Mouse (Mus musculus) hindbrain, embryonic 16.5 days (tissue): ENCODE data around the gene Tubb3. TPM values are rescaled to one million over a fixed set of nuclear protein-coding genes. Genes with fewer than 3 reads are reported as not detected.

Source experiments
- ATAC-seq: fragments of 200-750 bp; cut with Nextera tagmentation; 2 replicates; pipeline ENCODE4 v1.8.0; 2017; ENCODE audit warnings: moderate TSS enrichment, moderate library complexity
- H3K27ac ChIP-seq: fragments of 300-500 bp; sonication (generic); 2 replicates; pipeline ENCODE4 v1.5.1; 2014; ENCODE audit warnings: low read depth, mild to moderate bottlenecking, control low read depth, low read length, moderate library complexity
- H3K27me3 ChIP-seq: fragments of 300-500 bp; sonication (generic); replicated peaks from 2 replicates; pipeline ENCODE4 v1.6.1; 2014; ENCODE audit warnings: low read length; ENCODE audit not compliant: control insufficient read depth, insufficient read depth
- H3K36me3 ChIP-seq: fragments of 300-500 bp; sonication (generic); 2 replicates; pipeline ENCODE4 v1.6.1; 2014; ENCODE audit warnings: mild to moderate bottlenecking, low read length, moderate library complexity, mixed read lengths; ENCODE audit not compliant: control insufficient read depth, insufficient read depth
- H3K4me1 ChIP-seq: fragments of 300-500 bp; sonication (generic); 2 replicates; pipeline ENCODE4 v1.6.1; 2014; ENCODE audit warnings: low read depth, low read length; ENCODE audit not compliant: control insufficient read depth, insufficient read depth
- H3K4me2 ChIP-seq: fragments of 300-500 bp; sonication (generic); 2 replicates; pipeline ENCODE4 v1.6.1; 2014; ENCODE audit warnings: mild to moderate bottlenecking, low read length, control low read depth, moderate library complexity
- H3K4me3 ChIP-seq: fragments of 300-500 bp; sonication (generic); 2 replicates; pipeline ENCODE4 v1.5.1; 2014; ENCODE audit warnings: mild to moderate bottlenecking, low read length, control low read depth, moderate library complexity
- H3K9ac ChIP-seq: fragments of 300-500 bp; sonication (generic); 2 replicates; pipeline ENCODE4 v1.6.1; 2014; ENCODE audit warnings: low read depth, mild to moderate bottlenecking, control low read depth, low read length, moderate library complexity
- H3K9me3 ChIP-seq: fragments of 300-500 bp; sonication (generic); 2 replicates; pipeline ENCODE4 v1.6.1; 2014; ENCODE audit warnings: mild to moderate bottlenecking, low read length, moderate library complexity; ENCODE audit not compliant: control insufficient read depth
- WGBS: fragments of 180-500 bp; shearing (Covaris S2); extraction: QIAGEN DNeasy Blood & Tissue Kit; methylation state at CpG from one replicate; pipeline ENCODE4 v1.1.7; 2014; 5-methylcytosine and 5-hydroxymethylcytosine counted together
- polyA plus RNA-seq: library from polyadenylated mRNA; unstranded; fragments of >200 nt; fragmentation: Nextera tagmentation; extraction: Ambion mirVana; gene quantifications from 2 replicates; pipeline ENCODE4 v1.2.1, GENCODE M21; 2015

The Tubb3 gene
- polyA plus RNA-seq, 1 experiment from 2014 or later = 1,947 TPM

DNA sequence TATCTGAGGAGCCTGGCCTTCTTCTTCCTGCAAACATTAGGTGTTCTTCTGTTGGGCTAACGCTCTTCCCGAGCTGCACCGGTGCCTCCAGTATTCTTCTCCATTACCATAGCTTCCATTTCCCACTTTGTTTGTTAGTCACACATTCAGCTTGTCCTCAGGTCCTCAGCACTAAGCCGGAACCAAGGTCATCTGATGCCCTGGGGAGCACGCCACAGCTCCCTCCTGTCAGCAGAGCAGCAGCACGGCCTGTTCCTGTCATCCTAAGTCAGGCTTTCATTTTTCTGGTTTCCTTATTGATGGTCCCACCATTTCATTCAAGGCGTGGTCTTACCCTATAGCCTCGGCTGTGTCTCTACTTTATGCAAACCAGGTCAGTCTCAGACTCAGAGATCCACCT lies 23.4 kb upstream of the Tubb3 start:
- Histone ChIP-seq H3K4me3 (no peak overlapping the region), H3K36me3 (peaks cover 74% of the 10 kb centered on the region), H3K9ac (no peak overlapping the region), H3K4me1 (no peaks in the 10 kb centered on the region), H3K27ac (no peak overlapping the region), H3K27me3 (no peaks in the 10 kb centered on the region), H3K9me3 (no peaks in the 10 kb centered on the region), H3K4me2 (no peak overlapping the region)
- ATAC-seq = no peak
- 94% methylated on average over 8 of the region's 8 CpGs for WGBS

DNA sequence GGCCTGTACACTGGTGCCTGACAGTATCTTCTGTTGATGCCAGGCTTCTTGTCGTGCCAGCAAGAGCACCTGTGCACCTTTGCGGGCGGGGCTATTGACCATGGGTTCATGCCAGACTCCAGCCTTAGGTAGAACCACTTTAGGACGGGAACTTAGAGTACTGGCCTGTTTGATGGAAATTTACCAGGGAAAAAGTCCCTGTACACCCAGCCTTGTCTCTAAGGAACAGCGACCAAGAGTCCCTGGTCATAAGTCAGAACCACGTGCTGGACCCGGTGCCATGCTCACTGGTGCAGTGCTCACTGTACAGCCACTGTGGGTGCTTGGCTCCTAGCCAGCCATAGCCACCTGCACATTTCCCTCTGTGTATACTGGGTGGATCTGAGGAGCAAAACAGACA lies 22.2 kb upstream of the Tubb3 start:
- ATAC-seq = no peak
- 95% methylated on average over 7 of the region's 7 CpGs for WGBS
- Histone ChIP-seq H3K27ac (no peak overlapping the region), H3K36me3 (peaks cover 75% of the 10 kb centered on the region), H3K4me3 (no peak overlapping the region), H3K9me3 (no peaks in the 10 kb centered on the region), H3K9ac (no peak overlapping the region), H3K4me2 (no peak overlapping the region), H3K4me1 (no peaks in the 10 kb centered on the region), H3K27me3 (no peaks in the 10 kb centered on the region)

DNA sequence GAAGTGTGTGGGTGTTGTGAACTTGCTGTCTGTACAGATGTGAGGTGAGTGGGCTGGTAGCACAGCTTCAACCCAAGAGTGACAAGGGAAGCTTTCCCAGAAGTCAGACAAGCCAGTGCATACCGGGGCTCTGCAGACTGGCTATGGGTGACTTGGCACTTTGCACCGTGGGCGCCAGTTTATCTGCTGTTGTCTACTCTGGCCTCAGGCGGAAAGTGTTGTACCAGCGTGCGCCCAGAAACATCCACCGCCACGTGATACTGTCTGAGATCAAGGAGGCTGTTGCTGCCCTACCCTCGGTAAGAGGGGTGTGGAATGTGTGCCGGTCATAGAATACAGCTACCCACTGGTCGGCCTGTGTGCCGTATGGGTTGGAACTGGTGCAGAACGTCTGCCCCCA lies 12.9 kb upstream of the Tubb3 start:
- H3K4me1 ChIP-seq = no peaks in the 10 kb centered on the region
- no peaks in the 10 kb centered on the region for H3K9me3 ChIP-seq
- 93% methylated on average over 13 of the region's 13 CpGs for WGBS
- no peaks in the 10 kb centered on the region for H3K27me3 ChIP-seq
- peaks cover 80% of the 10 kb centered on the region for H3K36me3 ChIP-seq
- no peak overlapping the region for H3K9ac ChIP-seq
- H3K4me3 ChIP-seq = no peak overlapping the region
- no peak overlapping the region for H3K4me2 ChIP-seq
- no peak for ATAC-seq
- no peak overlapping the region for H3K27ac ChIP-seq

DNA sequence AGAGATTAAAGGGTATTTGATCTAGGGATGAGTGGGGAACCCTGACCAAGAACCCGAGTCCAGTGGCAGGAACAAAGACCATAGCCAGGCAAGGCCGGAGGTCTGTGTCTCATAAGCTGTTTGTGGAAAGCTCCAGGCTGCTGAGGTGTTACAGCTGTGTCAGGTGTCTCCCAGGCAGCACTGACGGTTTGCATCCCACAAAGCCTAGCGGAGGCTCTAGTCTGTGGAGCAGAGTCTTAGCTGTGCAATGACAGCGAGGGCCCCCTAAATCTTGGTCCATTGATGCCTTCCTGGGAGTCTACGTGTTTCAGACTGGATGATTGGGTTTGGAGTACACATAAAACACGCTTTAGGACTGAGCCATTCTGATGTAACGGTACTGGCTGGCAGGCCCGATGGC lies 9.3 kb upstream of the Tubb3 start:
- H3K9me3 ChIP-seq = no peaks in the 10 kb centered on the region
- H3K27ac ChIP-seq = no peak overlapping the region
- no peaks in the 10 kb centered on the region for H3K27me3 ChIP-seq
- no peak overlapping the region for H3K4me3 ChIP-seq
- 98% methylated on average over 9 of the region's 9 CpGs for WGBS
- H3K4me2 ChIP-seq = no peak overlapping the region
- no peak for ATAC-seq
- H3K36me3 ChIP-seq = peaks cover 54% of the 10 kb centered on the region
- 0 out of 2 replicates have a peak, but pooled peaks cover 2% of the 10 kb centered on the region for H3K4me1 ChIP-seq
- H3K9ac ChIP-seq = no peak overlapping the region

DNA sequence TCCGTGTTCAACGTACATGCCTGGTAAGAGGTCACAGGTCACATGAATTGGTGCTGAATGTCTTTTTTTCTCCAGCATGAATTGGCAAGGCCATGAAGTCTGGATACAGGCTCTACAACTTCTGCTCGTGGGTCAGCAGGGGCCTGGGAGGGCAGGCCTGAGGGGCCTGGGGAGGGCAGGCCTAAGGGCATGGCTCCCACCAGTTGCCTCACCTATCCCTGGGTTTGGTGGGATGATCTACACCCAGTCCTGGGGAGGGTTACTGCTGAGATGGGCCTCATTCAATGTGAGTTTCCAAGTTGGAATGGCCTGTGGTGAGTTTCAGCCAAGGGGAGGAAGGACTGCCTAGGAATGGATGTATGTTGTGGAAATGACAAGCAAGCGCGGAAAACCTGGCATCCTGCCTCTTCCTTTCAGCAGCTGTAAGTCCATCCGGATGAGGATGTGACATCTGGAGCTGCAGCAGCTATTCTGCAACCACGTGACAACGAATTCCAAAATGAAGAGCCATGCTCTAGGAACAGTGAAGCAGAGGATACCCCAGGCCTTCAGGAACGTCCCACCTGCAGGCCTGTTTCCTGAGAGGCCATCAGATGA lies 8.4 kb upstream of the Tubb3 start:
- H3K4me1 ChIP-seq = 0 out of 2 replicates have a peak, but pooled peaks cover 2% of the 10 kb centered on the region
- no peak for ATAC-seq
- H3K27ac ChIP-seq = no peak overlapping the region
- no peaks in the 10 kb centered on the region for H3K9me3 ChIP-seq
- no peak overlapping the region for H3K4me2 ChIP-seq
- no peak overlapping the region for H3K4me3 ChIP-seq
- peaks cover 45% of the 10 kb centered on the region for H3K36me3 ChIP-seq
- WGBS = 89% methylated on average over 9 of the region's 9 CpGs
- no peaks in the 10 kb centered on the region for H3K27me3 ChIP-seq
- H3K9ac ChIP-seq = no peak overlapping the region

DNA sequence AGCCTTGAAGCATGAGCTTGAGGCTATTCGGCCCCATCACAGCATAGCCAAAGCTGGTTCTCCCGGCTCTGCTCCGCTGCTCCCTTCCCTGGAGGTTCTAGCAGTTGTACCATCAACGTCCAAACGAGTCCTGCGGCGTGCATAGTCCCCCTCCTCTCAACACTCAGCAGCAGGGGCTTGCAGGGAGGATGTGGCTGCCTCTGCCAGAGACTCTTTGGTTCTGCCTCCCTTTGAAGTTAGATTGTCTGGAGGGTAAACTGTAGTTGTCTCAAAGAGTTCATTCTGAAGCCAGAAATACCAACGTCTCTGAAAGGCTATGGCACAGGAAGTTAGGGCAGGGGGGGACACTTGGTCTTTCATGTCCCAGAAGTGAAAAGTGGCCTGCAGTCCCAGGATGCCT lies 6.7 kb upstream of the Tubb3 start:
- Histone ChIP-seq H3K36me3 (peaks cover 28% of the 10 kb centered on the region), H3K4me1 (peaks cover 7% of the 10 kb centered on the region), H3K4me3 (no peak overlapping the region), H3K4me2 (no peak overlapping the region), H3K27me3 (no peaks in the 10 kb centered on the region), H3K9me3 (no peaks in the 10 kb centered on the region), H3K9ac (no peak overlapping the region), H3K27ac (no peak overlapping the region)
- WGBS = 43% methylated on average over 8 of the region's 8 CpGs
- no peak for ATAC-seq

DNA sequence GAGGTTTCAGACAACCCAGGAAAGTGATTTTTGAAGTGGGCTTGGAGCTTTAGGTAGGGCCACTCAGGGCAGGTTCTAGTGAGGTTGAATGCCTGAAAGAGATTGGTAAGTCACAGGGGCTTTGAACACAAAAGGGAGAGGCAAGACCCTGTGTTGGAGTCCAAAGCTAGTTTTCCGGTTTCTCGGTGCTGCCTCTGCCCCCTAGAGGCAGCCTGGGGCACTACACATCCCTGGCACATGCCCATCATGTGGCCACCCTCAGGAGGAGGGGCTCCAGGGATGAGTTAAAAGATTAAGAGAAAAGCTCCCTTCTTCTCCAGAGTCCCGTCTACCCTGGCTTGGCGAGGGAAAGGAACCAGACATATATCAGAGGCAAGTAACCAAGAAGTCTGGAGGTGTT lies 4.4 kb upstream of the Tubb3 start, which contains the start of gene Mc1r:
Gene Mc1r (plus strand): TSS at position 322 of the 400 bp plus-strand sequence.
- H3K9ac ChIP-seq = no peak within 1 kb of the TSS
- 9% methylated on average over 4 of the region's 4 CpGs for WGBS
- no peaks in the 10 kb centered on the region for H3K27me3 ChIP-seq
- no peak within 1 kb of the TSS for H3K4me3 ChIP-seq
- peaks cover 13% of the 10 kb centered on the region for H3K36me3 ChIP-seq
- H3K27ac ChIP-seq = no peak within 1 kb of the TSS
- no peak for ATAC-seq
- H3K4me2 ChIP-seq = no peak within 1 kb of the TSS
- H3K9me3 ChIP-seq = no peaks in the 10 kb centered on the region
- peaks cover 14% of the 10 kb centered on the region for H3K4me1 ChIP-seq

DNA sequence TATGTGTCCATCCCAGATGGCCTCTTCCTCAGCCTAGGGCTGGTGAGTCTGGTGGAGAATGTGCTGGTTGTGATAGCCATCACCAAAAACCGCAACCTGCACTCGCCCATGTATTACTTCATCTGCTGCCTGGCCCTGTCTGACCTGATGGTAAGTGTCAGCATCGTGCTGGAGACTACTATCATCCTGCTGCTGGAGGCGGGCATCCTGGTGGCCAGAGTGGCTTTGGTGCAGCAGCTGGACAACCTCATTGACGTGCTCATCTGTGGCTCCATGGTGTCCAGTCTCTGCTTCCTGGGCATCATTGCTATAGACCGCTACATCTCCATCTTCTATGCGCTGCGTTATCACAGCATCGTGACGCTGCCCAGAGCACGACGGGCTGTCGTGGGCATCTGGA lies 3.6 kb upstream of the Tubb3 start:
- no peak overlapping the region for H3K27ac ChIP-seq
- peaks cover 8% of the 10 kb centered on the region for H3K36me3 ChIP-seq
- no peak overlapping the region for H3K4me3 ChIP-seq
- H3K27me3 ChIP-seq = no peaks in the 10 kb centered on the region
- no peaks in the 10 kb centered on the region for H3K9me3 ChIP-seq
- H3K9ac ChIP-seq = no peak overlapping the region
- ATAC-seq = no peak
- H3K4me2 ChIP-seq = no peak overlapping the region
- 94% methylated on average over 13 of the region's 13 CpGs for WGBS
- H3K4me1 ChIP-seq = peaks cover 14% of the 10 kb centered on the region

DNA sequence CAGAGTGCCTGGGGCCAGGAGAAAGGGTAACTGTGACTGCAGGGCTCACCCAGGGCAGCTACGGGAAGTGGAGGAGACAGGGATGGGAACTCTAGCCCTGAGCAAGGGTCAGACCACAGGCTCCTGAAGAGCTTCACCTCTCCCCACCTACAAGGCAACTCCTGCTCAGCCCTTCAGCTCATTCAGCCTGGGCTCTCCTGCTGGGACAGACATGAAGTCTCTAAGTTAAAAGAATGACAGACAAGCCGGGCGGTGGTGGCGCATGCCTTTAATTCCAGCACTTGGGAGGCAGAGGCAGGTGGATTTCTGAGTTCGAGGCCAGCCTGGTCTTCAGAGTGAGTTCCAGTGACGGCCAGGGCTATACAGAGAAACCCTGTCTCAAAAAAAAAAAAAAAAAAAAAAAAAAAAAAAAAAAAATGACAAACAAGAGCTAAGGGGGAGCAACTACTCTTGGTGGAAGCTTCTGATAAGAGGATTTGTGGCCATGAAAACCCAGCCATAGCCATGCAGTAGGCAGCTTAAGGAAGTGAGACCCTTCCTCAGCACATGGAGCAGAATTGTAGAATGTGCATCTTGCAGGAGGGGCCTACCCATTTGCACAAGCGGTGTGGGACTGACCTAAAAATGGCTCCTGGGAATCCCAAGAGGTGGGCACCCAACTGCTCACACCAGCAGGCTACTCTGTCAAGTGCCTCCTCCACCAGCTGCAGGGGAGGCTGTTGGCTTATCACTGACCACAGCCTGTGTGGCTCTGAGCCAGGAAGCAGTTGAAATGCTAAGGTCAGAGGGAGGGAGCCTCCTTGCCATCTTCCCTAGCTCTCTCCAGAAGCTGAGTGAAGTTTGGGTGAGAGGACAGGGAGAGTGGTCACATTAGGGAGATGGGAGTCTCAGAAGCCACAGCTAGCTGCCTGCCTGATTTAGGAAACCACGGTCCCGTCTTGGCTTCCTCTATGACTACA lies 2.4 kb upstream of the Tubb3 start:
- H3K27me3 ChIP-seq = no peaks in the 10 kb centered on the region
- no peak overlapping the region for H3K4me3 ChIP-seq
- H3K4me1 ChIP-seq = peaks cover 17% of the 10 kb centered on the region
- H3K9me3 ChIP-seq = no peaks in the 10 kb centered on the region
- peak overlapping the region; percentile 98 for H3K4me2 ChIP-seq
- ATAC-seq = no peak
- WGBS = 71% methylated on average over 9 of the region's 9 CpGs
- peak overlapping the region; percentile 96; the same call in 1 of the 2 replicates for H3K27ac ChIP-seq
- H3K9ac ChIP-seq = no peak overlapping the region
- H3K36me3 ChIP-seq = no peaks in the 10 kb centered on the region
